Mouse (Mus musculus): Measurements from ENCODE around the gene Tgfa. TPM values are rescaled to one million over a fixed set of nuclear protein-coding genes. Genes with fewer than 3 reads are reported as not detected.
A peak's percentile ranks its signal among the peaks of the same experiment; 100 is the strongest.

Tgfa gene
- polyA plus RNA-seq, 1 experiment from 2014 or later: 7.2 TPM

DNA sequence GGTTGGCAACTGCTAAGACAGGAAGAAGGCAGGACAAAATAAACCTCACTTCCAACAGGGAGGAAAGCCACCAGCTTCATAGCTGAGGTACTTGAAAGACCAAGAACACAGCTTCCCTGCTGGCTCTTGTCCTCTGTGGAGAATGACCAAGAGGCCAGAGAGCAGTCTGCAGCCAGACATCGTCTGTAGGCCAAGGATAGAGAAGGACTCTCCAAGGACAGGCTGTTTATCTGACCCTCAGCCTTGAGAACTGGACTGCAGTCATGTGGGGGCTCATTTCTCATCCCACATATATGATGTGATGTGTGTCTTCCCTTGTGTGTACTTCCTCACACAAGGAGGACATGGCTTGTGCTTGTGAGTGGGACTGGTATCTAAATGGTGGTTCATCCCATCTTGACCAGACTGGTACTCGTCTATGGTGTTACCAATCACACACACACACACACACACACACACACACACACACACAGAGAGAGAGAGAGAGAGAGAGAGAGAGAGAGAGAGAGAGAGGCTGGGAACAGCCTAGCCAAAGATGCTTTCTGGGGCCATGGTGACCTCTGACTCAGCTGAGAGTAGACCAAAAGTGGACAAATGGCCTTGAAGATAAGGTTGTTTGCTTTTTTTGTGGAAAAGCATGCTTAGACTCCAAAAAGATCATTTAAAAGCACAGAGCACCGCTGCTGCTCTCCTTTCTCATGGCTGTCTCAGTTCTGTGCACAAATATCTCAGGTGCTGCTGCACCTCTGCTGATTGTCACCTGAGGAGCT is 18.0 kb downstream of the Tgfa start:
- Histone ChIP-seq H3K4me1 (peaks cover 35% of the 10 kb centered on the region), H3K9ac (no peak overlapping the region), H3K27ac (no peak overlapping the region), H3K36me3 (no peaks in the 10 kb centered on the region), H3K4me3 (replicated peaks) (no peak overlapping the region), H3K27me3 (no peaks in the 10 kb centered on the region), H3K9me3 (replicated peaks) (no peaks in the 10 kb centered on the region), H3K4me2 (no peak overlapping the region)
- no peak for ATAC-seq (replicated peaks; ENCODE audit: low FRiP score)
- 83% methylated on average over 3 of the region's 3 CpGs for WGBS

DNA sequence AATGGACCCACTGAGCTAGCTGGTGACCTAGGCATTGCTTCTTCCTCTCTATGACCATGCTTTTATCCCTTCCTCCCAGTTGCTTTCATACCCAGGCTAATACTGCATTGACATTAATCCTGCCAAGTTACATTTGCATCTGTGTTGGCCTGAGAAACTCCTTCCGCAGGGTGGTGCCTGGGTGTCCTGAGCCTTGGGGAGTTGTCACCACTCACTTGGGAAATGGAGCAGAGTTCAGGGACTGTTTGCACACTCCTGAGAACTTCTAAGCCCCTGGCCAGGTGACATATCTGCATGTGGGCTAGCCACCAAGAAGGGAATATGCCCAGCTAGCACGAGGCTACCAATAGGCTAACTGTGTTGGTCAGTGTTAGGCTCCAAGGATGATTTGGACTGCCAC is 23.0 kb downstream of the Tgfa start:
- H3K36me3 ChIP-seq: no peaks in the 10 kb centered on the region
- H3K4me2 ChIP-seq: no peak overlapping the region
- no peak overlapping the region for H3K9ac ChIP-seq
- no peak for ATAC-seq (replicated peaks; ENCODE audit: low FRiP score)
- no peak overlapping the region for H3K27ac ChIP-seq
- no peaks in the 10 kb centered on the region for H3K9me3 ChIP-seq (replicated peaks)
- H3K4me3 ChIP-seq (replicated peaks): no peak overlapping the region
- peaks cover 28% of the 10 kb centered on the region for H3K4me1 ChIP-seq
- WGBS: 90% methylated on average over 2 of the region's 2 CpGs
- no peaks in the 10 kb centered on the region for H3K27me3 ChIP-seq

DNA sequence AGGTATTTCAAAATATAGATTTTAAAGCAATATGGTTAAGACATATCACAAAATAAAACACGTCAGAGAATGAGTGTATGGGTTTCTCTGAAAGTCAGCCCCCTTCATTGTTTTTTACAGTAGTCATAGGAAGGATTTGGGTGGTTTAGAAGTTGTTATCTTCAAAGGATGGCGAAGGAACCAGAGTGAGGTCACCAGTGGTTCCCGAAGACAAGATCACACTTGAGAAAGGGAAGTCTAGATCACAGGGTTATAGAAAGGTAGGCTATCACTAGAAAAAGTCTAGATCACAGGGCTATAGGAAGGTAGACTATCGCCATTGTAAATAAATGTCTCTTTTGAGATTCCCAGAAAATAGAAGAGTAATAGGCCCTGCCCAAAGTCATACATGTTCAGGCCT is 23.7 kb downstream of the Tgfa start:
- no peak overlapping the region for H3K4me2 ChIP-seq
- H3K27ac ChIP-seq: no peak overlapping the region
- H3K36me3 ChIP-seq: no peaks in the 10 kb centered on the region
- peaks cover 32% of the 10 kb centered on the region for H3K4me1 ChIP-seq
- H3K9ac ChIP-seq: no peak overlapping the region
- WGBS: 89% methylated on average over 4 of the region's 4 CpGs
- no peak overlapping the region for H3K4me3 ChIP-seq (replicated peaks)
- H3K27me3 ChIP-seq: no peaks in the 10 kb centered on the region
- H3K9me3 ChIP-seq (replicated peaks): no peaks in the 10 kb centered on the region
- ATAC-seq (replicated peaks; ENCODE audit: low FRiP score): no peak

DNA sequence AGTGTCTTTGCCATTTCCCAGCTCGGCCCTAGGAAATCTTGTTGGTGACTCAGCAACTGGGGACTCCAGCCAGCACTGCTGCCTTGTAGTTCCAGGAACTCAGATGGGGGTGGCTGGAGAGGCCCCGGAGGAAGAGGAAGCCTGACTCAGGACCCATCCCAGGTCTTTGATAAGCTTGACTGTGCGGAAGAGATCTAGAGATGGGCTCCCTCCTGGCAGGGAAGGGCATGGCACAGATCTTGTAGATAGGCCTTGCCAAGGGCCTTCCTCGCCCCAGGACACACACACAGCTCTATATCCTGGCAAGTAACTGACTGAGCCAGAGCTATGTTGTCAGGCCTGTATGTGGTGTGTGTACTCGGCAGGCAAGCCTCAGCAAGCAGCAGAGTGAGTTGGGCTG is 24.5 kb downstream of the Tgfa start:
- Histone ChIP-seq H3K9me3 (replicated peaks) (no peaks in the 10 kb centered on the region), H3K4me2 (no peak overlapping the region), H3K4me3 (replicated peaks) (no peak overlapping the region), H3K4me1 (peaks cover 32% of the 10 kb centered on the region), H3K27me3 (no peaks in the 10 kb centered on the region), H3K36me3 (no peaks in the 10 kb centered on the region), H3K9ac (no peak overlapping the region), H3K27ac (peak overlapping the region; percentile 48)
- no peak for ATAC-seq (replicated peaks; ENCODE audit: low FRiP score)
- 66% methylated on average over 5 of the region's 5 CpGs for WGBS

DNA sequence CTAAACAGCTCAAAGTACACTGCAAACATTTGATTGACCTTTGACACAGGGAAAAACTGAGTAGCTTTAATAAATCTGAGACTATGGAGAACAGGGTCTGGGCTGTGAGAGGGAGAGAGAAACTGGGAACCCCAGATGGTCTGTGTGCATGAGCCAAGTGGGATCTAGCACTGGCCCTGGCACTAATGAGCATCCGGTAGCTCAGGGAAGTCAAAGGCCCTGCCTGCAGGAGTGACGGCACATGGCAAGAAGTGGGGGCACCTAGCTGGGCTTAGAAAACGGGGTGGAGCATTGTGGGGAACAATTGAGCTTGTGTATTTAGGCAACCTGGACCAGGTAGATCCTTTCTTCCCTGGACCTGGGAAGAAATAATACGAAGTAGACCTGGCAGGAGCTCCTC is 25.1 kb downstream of the Tgfa start:
- Histone ChIP-seq H3K9ac (no peak overlapping the region), H3K4me1 (peaks cover 32% of the 10 kb centered on the region), H3K4me3 (replicated peaks) (no peak overlapping the region), H3K4me2 (no peak overlapping the region), H3K36me3 (no peaks in the 10 kb centered on the region), H3K27ac (0 out of 2 replicates have a peak overlapping the region, but pooled peaks have one; percentile 41), H3K27me3 (no peaks in the 10 kb centered on the region), H3K9me3 (replicated peaks) (no peaks in the 10 kb centered on the region)
- ATAC-seq (replicated peaks; ENCODE audit: low FRiP score): no peak
- WGBS: 69% methylated on average over 4 of the region's 4 CpGs

DNA sequence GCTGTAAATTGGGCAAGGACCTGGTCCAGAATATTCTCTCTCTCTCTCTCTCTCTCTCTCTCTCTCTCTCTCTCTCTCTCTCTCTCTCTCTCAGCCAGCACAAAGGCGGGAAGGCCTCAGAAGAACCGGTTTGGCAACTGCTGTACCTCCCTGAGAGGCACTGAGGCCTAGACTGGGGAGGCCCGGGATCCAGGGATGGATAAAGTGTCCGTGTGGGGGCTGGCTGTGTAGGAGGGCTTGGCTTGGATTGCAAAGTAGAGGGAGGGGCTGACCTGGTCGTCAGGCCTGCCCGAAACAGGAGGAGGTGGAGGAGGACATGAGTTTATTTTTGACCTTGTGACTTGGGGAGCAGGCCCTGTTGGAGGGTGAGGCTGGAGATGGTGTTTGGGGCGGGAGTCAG is 27.4 kb downstream of the Tgfa start:
- Histone ChIP-seq H3K9me3 (replicated peaks) (no peaks in the 10 kb centered on the region), H3K4me3 (replicated peaks) (no peak overlapping the region), H3K4me1 (peaks cover 32% of the 10 kb centered on the region), H3K36me3 (no peaks in the 10 kb centered on the region), H3K4me2 (no peak overlapping the region), H3K27ac (peak overlapping the region; percentile 70), H3K9ac (0 out of 2 replicates have a peak overlapping the region, but pooled peaks have one; percentile 4), H3K27me3 (no peaks in the 10 kb centered on the region)
- ATAC-seq (replicated peaks; ENCODE audit: low FRiP score): peak; percentile 85
- 15% methylated on average over 7 of the region's 7 CpGs for WGBS

DNA sequence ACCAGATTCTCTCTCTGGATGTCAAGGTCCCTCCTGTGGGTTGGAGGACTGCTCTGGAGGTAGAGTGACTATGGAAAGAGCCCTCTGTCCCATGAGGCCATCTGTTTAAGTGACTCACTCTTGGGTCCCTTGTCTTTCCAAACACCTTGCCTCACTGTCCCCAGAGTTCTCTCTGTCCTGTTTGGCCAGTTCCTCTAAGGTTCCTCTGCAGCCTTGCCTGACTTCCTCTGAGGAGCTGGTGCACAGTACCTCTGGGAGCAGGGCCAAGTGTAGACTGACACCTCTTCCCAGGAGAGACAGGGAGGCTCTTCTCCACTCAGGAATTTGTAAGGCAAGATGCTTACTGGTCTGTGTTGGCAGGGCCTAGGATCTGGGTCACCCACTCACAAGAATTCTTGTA is 30.6 kb downstream of the Tgfa start:
- no peak for ATAC-seq (replicated peaks; ENCODE audit: low FRiP score)

DNA sequence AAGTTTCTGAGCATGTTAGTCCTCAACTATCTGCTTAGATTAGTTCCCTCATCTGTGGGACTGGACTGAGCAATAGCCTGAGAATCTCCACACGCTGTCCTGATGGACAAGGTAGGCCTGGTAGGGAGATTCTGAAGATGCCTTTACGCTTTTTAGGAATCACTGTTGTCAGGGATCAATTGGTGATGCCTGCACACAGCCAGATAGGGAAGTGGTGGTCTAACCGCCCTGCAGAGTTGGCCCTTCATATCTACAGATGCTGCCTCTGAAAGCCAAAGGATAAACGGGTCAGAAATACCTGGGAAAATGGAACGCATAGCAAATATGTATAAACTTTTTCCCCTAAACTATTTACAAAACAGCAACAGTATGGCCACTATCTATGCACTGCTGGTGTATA is 37.3 kb downstream of the Tgfa start:
- Histone ChIP-seq H3K36me3 (no peaks in the 10 kb centered on the region), H3K4me1 (peaks cover 19% of the 10 kb centered on the region), H3K4me3 (replicated peaks) (no peak overlapping the region), H3K27ac (no peak overlapping the region), H3K27me3 (no peaks in the 10 kb centered on the region), H3K9me3 (replicated peaks) (no peaks in the 10 kb centered on the region), H3K9ac (no peak overlapping the region), H3K4me2 (no peak overlapping the region)
- 94% methylated on average over 5 of the region's 5 CpGs for WGBS
- no peak for ATAC-seq (replicated peaks; ENCODE audit: low FRiP score)

More for the DNA sequence above, 30.6 kb downstream of the Tgfa start:
- Histone ChIP-seq H3K9me3 (replicated peaks) (no peaks in the 10 kb centered on the region), H3K4me2 (no peak overlapping the region), H3K9ac (no peak overlapping the region), H3K27ac (no peak overlapping the region), H3K27me3 (no peaks in the 10 kb centered on the region), H3K36me3 (no peaks in the 10 kb centered on the region), H3K4me1 (peaks cover 24% of the 10 kb centered on the region), H3K4me3 (replicated peaks) (no peak overlapping the region)

DNA sequence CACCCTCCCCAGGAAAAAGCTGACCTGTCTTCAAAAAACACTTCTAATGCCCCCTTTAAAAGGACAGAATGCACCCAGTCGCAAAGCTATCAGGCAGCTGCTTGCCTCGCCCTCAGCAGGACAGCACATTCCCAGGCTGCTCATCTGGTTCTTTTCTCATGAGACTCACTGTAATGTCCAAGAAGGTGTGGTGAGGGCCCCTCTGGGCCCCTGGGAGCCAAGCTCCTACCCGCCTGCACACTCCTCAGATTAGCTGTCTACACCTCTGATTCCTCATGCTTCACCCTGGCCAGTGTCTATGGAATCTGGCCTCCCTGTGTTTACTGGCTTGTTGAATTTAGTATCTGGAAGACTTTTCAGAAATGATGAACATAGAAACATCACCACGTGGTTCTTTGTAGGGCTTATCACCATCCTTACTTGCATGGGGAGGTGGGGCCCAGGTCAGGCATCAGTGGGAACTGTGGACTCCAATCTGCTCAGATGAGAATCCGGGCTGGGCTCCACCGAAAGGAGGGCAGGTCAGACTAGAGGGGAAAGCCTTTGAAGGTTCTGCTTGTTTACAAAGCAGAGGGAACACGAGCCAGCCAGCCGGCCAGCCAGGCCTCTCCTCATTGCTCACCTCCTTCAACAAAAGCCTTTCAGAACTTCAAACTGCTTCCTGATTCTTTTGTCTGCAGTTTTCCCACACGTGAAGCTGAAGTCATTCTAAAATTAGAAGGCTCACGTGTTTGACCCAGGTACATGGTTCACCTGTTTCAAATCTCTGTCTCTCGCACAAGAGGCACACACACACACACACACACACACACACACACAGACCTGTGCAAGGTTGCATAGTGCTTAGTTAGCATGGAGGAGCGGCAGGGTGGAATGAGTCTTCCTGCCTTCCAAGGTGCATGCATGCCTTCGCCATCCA is 38.7 kb downstream of the Tgfa start:
- Histone ChIP-seq H3K4me2 (no peak overlapping the region), H3K36me3 (no peaks in the 10 kb centered on the region), H3K4me3 (replicated peaks) (no peak overlapping the region), H3K9me3 (replicated peaks) (no peaks in the 10 kb centered on the region), H3K9ac (no peak overlapping the region), H3K27me3 (no peaks in the 10 kb centered on the region), H3K4me1 (peaks cover 19% of the 10 kb centered on the region), H3K27ac (peak overlapping the region; percentile 68)
- peak; percentile 73; the same call in 1 of the 2 replicates for ATAC-seq (replicated peaks; ENCODE audit: low FRiP score)
- WGBS: 29% methylated on average over 13 of the region's 13 CpGs

DNA sequence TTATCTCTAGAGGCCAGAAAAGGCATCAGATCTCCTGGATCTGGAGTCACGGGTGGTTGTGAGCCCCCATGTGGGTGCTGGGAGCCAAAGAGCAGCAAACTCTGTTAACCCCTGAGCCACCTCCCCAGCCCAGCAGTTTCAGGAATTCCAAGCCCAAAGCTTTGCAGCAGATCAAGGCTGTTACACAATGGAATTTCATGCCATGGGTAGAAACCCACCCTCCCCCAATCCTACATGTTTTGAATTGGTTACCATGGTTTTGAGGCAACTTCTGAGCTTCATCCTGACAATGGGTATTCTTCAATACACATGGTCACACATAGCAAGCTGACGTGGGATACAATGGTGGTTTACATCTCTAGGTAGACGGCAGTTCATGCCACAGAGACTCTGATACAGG is 49.8 kb downstream of the Tgfa start:
- no peak overlapping the region for H3K4me2 ChIP-seq
- no peak overlapping the region for H3K27ac ChIP-seq
- H3K4me1 ChIP-seq: 0 out of 2 replicates have a peak, but pooled peaks cover 4% of the 10 kb centered on the region
- ATAC-seq (replicated peaks; ENCODE audit: low FRiP score): no peak
- H3K9me3 ChIP-seq (replicated peaks): no peaks in the 10 kb centered on the region
- no peak overlapping the region for H3K4me3 ChIP-seq (replicated peaks)
- no peak overlapping the region for H3K9ac ChIP-seq
- H3K36me3 ChIP-seq: no peaks in the 10 kb centered on the region
- 69% methylated on average over 3 of the region's 3 CpGs for WGBS
- H3K27me3 ChIP-seq: no peaks in the 10 kb centered on the region

DNA sequence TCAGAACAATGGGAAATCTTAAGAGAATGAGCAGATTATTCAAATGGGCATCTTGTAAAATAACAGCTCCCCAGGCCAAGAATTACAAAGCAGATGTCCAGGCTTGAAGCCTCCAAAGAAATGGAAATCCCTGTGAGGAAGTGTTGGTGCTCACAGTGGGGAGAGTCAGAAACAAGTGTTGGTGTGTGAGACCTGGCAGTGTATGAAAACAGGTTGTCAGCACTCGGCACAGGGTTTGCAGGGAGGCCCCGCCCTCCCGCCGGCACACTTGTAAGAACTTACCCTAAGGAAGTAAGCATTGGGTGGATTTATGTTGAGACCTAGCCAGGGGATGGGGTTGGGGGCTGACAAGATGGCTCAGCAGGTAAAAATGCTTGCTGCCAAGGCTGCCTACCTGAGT is 50.9 kb downstream of the Tgfa start:
- Histone ChIP-seq H3K27ac (no peak overlapping the region), H3K9me3 (replicated peaks) (no peaks in the 10 kb centered on the region), H3K27me3 (no peaks in the 10 kb centered on the region), H3K9ac (no peak overlapping the region), H3K4me2 (no peak overlapping the region), H3K4me1 (0 out of 2 replicates have a peak, but pooled peaks cover 12% of the 10 kb centered on the region), H3K4me3 (replicated peaks) (no peak overlapping the region), H3K36me3 (no peaks in the 10 kb centered on the region)
- ATAC-seq (replicated peaks; ENCODE audit: low FRiP score): no peak
- WGBS: 56% methylated on average over 4 of the region's 4 CpGs

DNA sequence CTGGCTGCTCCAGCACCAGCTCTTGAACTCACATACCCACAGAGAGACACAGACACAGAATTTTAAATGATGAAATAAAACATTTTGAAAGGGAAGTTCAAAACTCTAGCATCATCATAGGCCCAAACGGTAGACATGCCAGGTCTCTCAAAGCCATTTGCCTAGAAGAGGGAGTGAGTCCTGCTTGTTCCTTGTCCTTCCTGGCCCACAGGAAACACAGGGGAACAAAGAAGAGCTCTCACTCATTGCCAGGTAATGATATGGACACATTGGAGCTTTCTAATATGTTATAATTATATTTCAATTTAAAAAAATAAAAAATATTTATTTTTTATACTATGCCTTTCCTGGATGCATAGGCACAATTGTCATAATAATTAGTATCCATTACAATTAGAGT is 53.5 kb downstream of the Tgfa start:
- H3K27ac ChIP-seq: no peak overlapping the region
- 94% methylated on average over 1 of the region's 1 CpGs for WGBS
- no peak overlapping the region for H3K4me2 ChIP-seq
- H3K36me3 ChIP-seq: no peaks in the 10 kb centered on the region
- no peak for ATAC-seq (replicated peaks; ENCODE audit: low FRiP score)
- no peaks in the 10 kb centered on the region for H3K27me3 ChIP-seq
- H3K4me3 ChIP-seq (replicated peaks): no peak overlapping the region
- H3K9ac ChIP-seq: no peak overlapping the region
- H3K4me1 ChIP-seq: peaks cover 34% of the 10 kb centered on the region
- H3K9me3 ChIP-seq (replicated peaks): no peaks in the 10 kb centered on the region
